Mouse (Mus musculus) stomach, embryonic 16.5 days (tissue): ENCODE measurements around the gene Ace. TPM values are rescaled to one million over a fixed set of nuclear protein-coding genes. Genes with fewer than 3 reads are reported as not detected.
A peak's percentile ranks its signal among the peaks of the same experiment; 100 is the strongest.

Source experiments
- ATAC-seq: fragments of 200-750 bp; cut with Nextera tagmentation; 2 replicates; pipeline ENCODE4 v1.8.0; 2017; ENCODE audit warnings: moderate number of reproducible peaks, moderate TSS enrichment; ENCODE audit not compliant: insufficient read depth, low FRiP score
- H3K27ac ChIP-seq: fragments of 300-500 bp; sonication (generic); 2 replicates; pipeline ENCODE4 v1.5.1; 2014; ENCODE audit warnings: low read length
- H3K27me3 ChIP-seq: fragments of 300-500 bp; sonication (generic); 2 replicates; pipeline ENCODE4 v1.6.1; 2014; ENCODE audit warnings: low read length, control low read depth, mixed read lengths; ENCODE audit not compliant: control insufficient read depth, insufficient read depth
- H3K36me3 ChIP-seq: fragments of 300-500 bp; sonication (generic); 2 replicates; pipeline ENCODE4 v1.6.1; 2014; ENCODE audit warnings: low read length; ENCODE audit not compliant: control insufficient read depth, insufficient read depth
- H3K4me1 ChIP-seq: fragments of 300-500 bp; sonication (generic); 2 replicates; pipeline ENCODE4 v1.6.1; 2014; ENCODE audit warnings: low read length, control low read depth, mixed read lengths; ENCODE audit not compliant: control insufficient read depth, insufficient read depth
- H3K4me2 ChIP-seq: fragments of 300-500 bp; sonication (generic); 2 replicates; pipeline ENCODE4 v1.6.1; 2014; ENCODE audit warnings: low read depth, low read length, mixed read lengths
- H3K4me3 ChIP-seq: fragments of 300-500 bp; sonication (generic); replicated peaks from 2 replicates; pipeline ENCODE4 v1.5.1; 2014; ENCODE audit warnings: mild to moderate bottlenecking, low read length
- H3K9ac ChIP-seq: fragments of 300-500 bp; sonication (generic); 2 replicates; pipeline ENCODE4 v1.6.1; 2014; ENCODE audit warnings: low read length
- H3K9me3 ChIP-seq: fragments of 300-500 bp; sonication (generic); replicated peaks from 2 replicates; pipeline ENCODE4 v1.6.1; 2016; ENCODE audit warnings: low read length, control low read depth; ENCODE audit not compliant: control insufficient read depth
- WGBS: fragments of 180-500 bp; shearing (Covaris S2); extraction: QIAGEN DNeasy Blood & Tissue Kit; methylation state at CpG from one replicate; pipeline ENCODE4 v1.1.7; 2014; 5-methylcytosine and 5-hydroxymethylcytosine counted together
- polyA plus RNA-seq: library from polyadenylated mRNA; unstranded; fragments of >200 nt; fragmentation: Nextera tagmentation; extraction: Ambion mirVana; gene quantifications from 2 replicates; pipeline ENCODE4 v1.2.1, GENCODE M21; 2015

Ace gene
- 3.3 and 3.5 TPM in 2 replicates for polyA plus RNA-seq

- H3K4me1 ChIP-seq: peaks cover 3% of the 10 kb centered on the region; the same call in 1 of the 2 replicates
- peak; percentile 47; the same call in 1 of the 2 replicates for ATAC-seq
Observed at GRCm38 (mm10) chr11:105967741-105968574, at the start of gene Ace. Ace (plus strand) TSS chr11:105967945.

DNA sequence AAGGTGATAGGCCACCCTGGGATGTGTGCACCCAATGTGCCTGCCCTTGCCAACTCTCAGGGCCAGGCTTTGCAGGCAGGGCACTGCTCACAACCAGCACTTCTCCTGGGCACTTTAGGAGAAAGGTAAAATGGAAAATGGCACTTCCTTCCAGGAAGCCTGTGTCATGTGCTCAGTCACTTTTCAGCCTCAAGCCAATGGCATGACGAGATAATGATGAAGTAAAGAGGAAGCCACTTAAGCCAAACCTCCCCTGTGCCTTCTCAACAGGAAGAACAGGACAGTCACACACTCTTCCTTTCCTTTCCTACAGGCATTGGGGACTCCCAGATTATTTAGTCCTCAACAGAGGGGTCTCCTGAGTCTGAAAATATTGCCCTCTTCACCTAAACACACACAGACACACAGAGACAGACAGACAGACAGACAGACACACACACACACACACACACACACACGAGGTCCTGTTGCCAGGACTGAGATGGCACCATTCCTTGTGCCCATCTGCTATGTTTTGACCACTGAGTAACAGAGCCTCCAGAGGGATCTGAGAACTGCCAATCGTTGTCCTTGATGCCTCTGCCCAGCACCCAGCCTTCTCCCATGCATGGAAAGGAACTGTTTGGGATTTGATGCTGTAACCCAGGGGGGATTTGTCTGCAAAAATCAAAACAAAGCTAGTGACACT lies 47.5 kb upstream of the Ace start:
- no peaks in the 10 kb centered on the region for H3K9me3 ChIP-seq
- H3K9ac ChIP-seq: no peak overlapping the region
- H3K4me2 ChIP-seq: no peak overlapping the region
- H3K4me3 ChIP-seq: no peak overlapping the region
- H3K27me3 ChIP-seq: no peaks in the 10 kb centered on the region
- 71% methylated on average over 3 of the region's 3 CpGs for WGBS
- ATAC-seq: no peak
- no peaks in the 10 kb centered on the region for H3K4me1 ChIP-seq
- no peaks in the 10 kb centered on the region for H3K36me3 ChIP-seq
- no peak overlapping the region for H3K27ac ChIP-seq

More at GRCm38 (mm10) chr11:105967741-105968574, at the start of gene Ace:
- Histone ChIP-seq H3K4me3 (peak within 1 kb of the TSS; percentile 59), H3K9ac (peak within 1 kb of the TSS; percentile 64), H3K36me3 (no peaks in the 10 kb centered on the region), H3K9me3 (no peaks in the 10 kb centered on the region), H3K4me2 (peak within 1 kb of the TSS; percentile 99), H3K27me3 (peaks cover 27% of the 10 kb centered on the region), H3K27ac (no peak within 1 kb of the TSS)
- under 1% methylated on average over 65 of the region's 76 CpGs for WGBS

DNA sequence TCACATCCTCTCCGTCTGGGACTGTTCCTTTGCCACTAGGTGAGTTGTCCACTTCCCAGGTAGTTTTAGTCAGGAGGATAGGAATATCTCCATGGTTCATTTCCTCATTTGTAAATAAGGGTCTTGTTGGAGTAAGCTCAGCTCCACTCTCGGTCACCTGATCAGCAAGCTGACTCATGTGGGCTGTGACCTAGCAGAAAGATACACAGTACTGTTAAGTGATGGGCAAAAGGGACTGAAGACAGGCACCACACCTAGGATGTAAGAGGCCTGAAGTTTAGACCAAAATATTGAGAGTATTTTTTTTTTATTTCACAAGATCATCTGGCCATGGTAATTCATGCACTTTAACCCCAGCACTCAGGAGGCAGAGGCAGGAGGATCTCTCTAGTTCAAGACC lies 46.9 kb upstream of the Ace start:
- no peaks in the 10 kb centered on the region for H3K36me3 ChIP-seq
- no peak overlapping the region for H3K27ac ChIP-seq
- WGBS: 82% methylated on average over 2 of the region's 2 CpGs
- no peak for ATAC-seq
- H3K4me1 ChIP-seq: no peaks in the 10 kb centered on the region
- no peaks in the 10 kb centered on the region for H3K27me3 ChIP-seq
- H3K4me3 ChIP-seq: no peak overlapping the region
- no peaks in the 10 kb centered on the region for H3K9me3 ChIP-seq
- H3K4me2 ChIP-seq: no peak overlapping the region
- no peak overlapping the region for H3K9ac ChIP-seq

- no peak for ATAC-seq
- Histone ChIP-seq H3K27me3 (no peaks in the 10 kb centered on the region), H3K4me2 (no peak overlapping the region), H3K4me3 (no peak overlapping the region), H3K27ac (no peak overlapping the region), H3K36me3 (no peaks in the 10 kb centered on the region), H3K4me1 (no peaks in the 10 kb centered on the region), H3K9ac (no peak overlapping the region), H3K9me3 (no peaks in the 10 kb centered on the region)
- WGBS: 91% methylated on average over 5 of the region's 5 CpGs
Observed at GRCm38 (mm10) chr11:105921275-105921674, 46.5 kb upstream of the Ace start.

DNA sequence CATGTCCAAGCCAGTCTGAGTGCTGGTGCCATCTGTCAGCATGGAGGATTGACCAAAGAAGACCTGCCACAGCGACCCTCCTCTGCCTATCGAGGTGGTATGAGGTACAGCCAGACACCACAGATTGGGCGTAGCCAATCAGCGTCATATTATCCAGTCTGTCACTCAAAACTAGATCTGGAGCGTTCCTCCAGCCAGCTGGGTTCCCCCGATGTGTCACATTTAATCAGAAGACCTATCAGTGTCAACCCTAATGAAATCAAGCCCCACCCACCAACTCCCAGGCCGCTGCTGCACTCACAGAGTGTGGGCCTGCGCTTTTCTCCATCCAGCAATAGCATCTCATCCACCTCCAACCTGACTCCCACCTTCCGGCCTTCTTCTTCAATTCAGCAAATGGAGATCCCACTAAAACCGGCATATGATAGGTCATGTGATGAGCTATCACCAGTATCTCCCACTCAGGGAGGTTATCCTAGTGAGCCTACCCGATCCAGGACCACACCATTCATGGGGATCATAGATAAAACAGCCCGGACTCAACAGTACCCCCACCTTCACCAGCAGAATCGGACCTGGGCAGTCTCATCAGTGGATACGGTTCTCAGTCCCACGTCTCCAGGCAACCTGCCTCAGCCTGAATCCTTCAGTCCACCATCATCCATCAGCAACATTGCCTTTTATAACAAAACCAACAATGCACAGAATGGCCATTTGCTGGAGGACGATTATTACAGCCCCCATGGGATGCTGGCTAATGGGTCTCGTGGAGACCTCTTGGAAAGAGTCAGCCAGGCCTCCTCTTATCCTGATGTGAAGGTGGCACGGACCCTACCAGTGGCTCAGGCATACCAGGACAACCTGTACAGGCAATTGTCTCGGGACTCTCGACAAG lies 44.7 kb upstream of the Ace start:
- H3K9ac ChIP-seq: no peak overlapping the region
- no peak overlapping the region for H3K4me3 ChIP-seq
- H3K9me3 ChIP-seq: no peaks in the 10 kb centered on the region
- H3K4me1 ChIP-seq: no peaks in the 10 kb centered on the region
- H3K4me2 ChIP-seq: no peak overlapping the region
- no peak overlapping the region for H3K27ac ChIP-seq
- no peak for ATAC-seq
- no peaks in the 10 kb centered on the region for H3K36me3 ChIP-seq
- WGBS: 90% methylated on average over 20 of the region's 20 CpGs
- no peaks in the 10 kb centered on the region for H3K27me3 ChIP-seq

GRCm38 (mm10) chr11:105927065-105928030 lies 40.4 kb upstream of the Ace start:
- no peak overlapping the region for H3K27ac ChIP-seq
- no peaks in the 10 kb centered on the region for H3K27me3 ChIP-seq
- no peak overlapping the region for H3K4me2 ChIP-seq
- ATAC-seq: peak; percentile 44; the same call in 1 of the 2 replicates
- H3K4me1 ChIP-seq: no peaks in the 10 kb centered on the region
- no peak overlapping the region for H3K4me3 ChIP-seq
- no peak overlapping the region for H3K9ac ChIP-seq
- H3K36me3 ChIP-seq: no peaks in the 10 kb centered on the region
- no peaks in the 10 kb centered on the region for H3K9me3 ChIP-seq
- WGBS: 57% methylated on average over 14 of the region's 14 CpGs

- no peaks in the 10 kb centered on the region for H3K27me3 ChIP-seq
- no peak overlapping the region for H3K9ac ChIP-seq
- ATAC-seq: no peak
- H3K4me3 ChIP-seq: no peak overlapping the region
- no peak overlapping the region for H3K4me2 ChIP-seq
- no peaks in the 10 kb centered on the region for H3K4me1 ChIP-seq
- WGBS: 75% methylated on average over 5 of the region's 5 CpGs
- no peaks in the 10 kb centered on the region for H3K36me3 ChIP-seq
- H3K9me3 ChIP-seq: no peaks in the 10 kb centered on the region
- no peak overlapping the region for H3K27ac ChIP-seq
Observed at GRCm38 (mm10) chr11:105928171-105928570, 39.6 kb upstream of the Ace start.

DNA sequence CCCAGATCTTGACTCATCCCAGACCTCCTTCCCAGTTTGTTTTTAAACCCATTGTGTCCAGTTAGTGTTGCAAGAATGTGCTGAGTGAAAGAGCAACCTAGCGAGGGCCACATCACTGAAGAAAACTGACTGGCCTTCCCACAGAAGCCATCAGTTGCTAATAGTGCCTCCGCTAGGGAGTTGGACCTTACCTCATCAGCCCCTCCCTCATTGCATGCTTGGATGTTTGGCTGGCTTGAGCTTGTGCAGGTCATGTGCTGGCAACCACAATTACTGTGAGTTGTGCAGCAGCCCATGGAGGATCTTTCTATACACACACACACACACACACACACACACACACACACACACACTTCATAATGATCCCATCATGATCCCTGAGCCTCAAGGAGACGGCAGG lies 36.4 kb upstream of the Ace start:
- Histone ChIP-seq H3K4me2 (no peak overlapping the region), H3K9ac (no peak overlapping the region), H3K36me3 (no peaks in the 10 kb centered on the region), H3K27ac (no peak overlapping the region), H3K4me1 (0 out of 2 replicates have a peak, but pooled peaks cover 9% of the 10 kb centered on the region), H3K27me3 (no peaks in the 10 kb centered on the region), H3K4me3 (no peak overlapping the region), H3K9me3 (no peaks in the 10 kb centered on the region)
- no peak for ATAC-seq
- WGBS: 89% methylated on average over 3 of the region's 3 CpGs
